Mouse (Mus musculus) embryo, embryonic 11 days (tissue): Measurements from ENCODE around the gene Gm42791.

Source experiments
- DNase-seq: peaks from one replicate; pipeline ENCODE4 v3.0.0-alpha.2; 2015

Gene Gm42791

DNA sequence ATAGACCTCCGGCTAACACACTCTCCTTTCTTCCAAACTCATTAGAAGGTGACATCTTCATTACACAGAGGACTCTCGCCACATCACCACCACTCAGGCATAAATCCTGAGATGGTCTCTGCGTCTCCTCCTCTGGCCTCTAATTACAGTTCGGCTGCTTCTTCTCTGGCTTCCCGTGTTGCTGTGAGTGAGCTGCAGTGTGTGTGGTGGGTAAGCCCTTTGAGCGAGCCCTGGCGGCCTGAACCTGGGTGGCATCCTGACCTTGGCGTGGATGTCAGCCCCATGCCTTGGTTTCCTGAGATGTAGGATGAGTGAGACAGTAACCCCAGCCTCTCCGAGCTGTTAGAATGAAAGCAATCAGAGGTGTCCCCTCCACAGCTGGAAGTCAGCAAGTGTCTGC lies 46.4 kb downstream of the Gm42791 start:
- no peak for DNase-seq

- DNase-seq = no peak
These were observed 47.5 kb downstream of the Gm42791 start for GRCm38 (mm10) chr5:148947412-148947811.

GRCm38 (mm10) chr5:148946787-148947186 lies 48.2 kb downstream of the Gm42791 start:
- DNase-seq = no peak

- no peak for DNase-seq
These were observed 49.2 kb downstream of the Gm42791 start for GRCm38 (mm10) chr5:148945735-148946134.

GRCm38 (mm10) chr5:148944024-148944423 lies 50.9 kb downstream of the Gm42791 start:
- DNase-seq = peak; percentile 54

GRCm38 (mm10) chr5:148943444-148943843 lies 51.5 kb downstream of the Gm42791 start:
- DNase-seq = no peak

- DNase-seq = no peak
These were observed 52.0 kb downstream of the Gm42791 start for GRCm38 (mm10) chr5:148942957-148943356.

DNA sequence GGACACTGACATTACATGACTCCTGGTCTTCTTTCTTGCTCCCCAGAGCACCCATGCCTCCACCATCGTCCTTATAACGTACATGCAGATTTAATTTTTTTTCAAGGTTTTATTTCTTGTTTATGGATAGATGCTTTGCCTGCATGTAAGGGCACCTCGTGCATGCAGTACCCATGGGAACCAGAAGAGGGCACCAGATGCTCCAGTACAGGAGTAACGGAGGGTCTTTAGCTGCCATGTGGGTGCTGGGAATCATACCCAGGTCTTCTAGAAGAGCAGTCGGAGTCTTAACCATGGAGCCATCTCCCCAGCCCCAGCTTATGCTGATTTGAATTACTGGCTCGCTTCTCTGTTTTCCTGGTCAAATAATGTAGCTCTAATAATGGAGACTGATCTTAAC lies 52.6 kb downstream of the Gm42791 start:
- no peak for DNase-seq

DNA sequence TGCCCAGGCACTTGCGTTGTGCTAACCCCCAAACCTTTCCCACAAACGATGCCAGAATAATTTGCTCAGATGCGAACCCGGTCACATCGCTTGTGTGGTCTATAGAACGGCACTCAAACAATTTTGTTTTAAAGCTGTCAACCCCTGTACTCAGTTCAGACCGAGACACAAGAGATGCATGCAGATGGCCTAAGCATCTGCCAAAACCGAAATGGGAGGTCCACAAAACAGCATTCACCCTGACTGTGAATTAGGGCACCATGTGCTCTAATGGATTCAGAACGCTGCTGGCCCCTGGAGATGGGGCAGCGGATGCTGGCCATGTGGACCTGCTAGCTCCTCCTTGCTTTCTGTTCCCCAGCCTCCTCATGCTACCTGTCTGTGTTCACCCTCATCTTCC lies 53.1 kb downstream of the Gm42791 start:
- no peak for DNase-seq

DNA sequence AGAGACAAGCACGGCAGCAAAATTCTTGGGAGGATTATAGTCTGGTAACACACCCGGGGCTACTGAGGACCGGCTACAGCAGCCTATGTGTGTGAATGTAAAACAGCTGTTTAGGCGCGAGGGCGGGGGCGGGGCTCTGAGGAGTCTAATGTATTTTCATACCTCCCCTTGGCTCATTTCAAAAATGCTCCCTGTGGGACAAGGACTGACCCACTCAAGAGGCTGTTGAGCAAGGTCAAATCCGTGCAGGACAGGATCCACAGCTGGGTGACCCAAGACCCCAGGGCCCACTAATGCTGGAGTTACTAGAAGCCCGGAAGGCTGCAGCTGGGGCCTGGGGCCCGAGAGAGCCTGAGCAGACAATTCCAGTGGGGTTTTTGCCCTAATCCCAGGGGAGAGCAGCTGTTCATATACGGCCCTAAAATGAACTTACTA lies 55.0 kb downstream of the Gm42791 start:
- DNase-seq = peak; percentile 28

- DNase-seq = no peak
These were observed 58.4 kb downstream of the Gm42791 start for GRCm38 (mm10) chr5:148936516-148936951.

DNA sequence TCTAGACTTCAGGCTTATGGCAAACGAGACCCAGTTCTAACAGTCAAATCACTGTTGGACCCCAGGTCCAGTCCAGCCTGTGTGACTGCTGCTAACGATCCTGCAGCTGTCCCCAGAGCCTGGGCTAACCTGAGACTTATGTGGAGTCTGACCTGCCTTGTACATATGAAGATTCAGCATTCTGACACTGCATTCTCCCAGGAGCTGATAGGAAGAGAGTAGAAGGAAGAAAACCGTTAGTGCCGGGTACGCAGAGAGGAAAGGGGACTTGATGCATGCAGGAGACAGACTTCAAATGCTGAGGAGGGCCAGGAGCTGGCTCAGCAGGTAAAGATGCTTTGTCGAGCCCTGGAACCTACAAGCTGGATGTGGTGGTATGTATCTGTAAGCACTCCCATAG lies 59.1 kb downstream of the Gm42791 start:
- DNase-seq = no peak

DNA sequence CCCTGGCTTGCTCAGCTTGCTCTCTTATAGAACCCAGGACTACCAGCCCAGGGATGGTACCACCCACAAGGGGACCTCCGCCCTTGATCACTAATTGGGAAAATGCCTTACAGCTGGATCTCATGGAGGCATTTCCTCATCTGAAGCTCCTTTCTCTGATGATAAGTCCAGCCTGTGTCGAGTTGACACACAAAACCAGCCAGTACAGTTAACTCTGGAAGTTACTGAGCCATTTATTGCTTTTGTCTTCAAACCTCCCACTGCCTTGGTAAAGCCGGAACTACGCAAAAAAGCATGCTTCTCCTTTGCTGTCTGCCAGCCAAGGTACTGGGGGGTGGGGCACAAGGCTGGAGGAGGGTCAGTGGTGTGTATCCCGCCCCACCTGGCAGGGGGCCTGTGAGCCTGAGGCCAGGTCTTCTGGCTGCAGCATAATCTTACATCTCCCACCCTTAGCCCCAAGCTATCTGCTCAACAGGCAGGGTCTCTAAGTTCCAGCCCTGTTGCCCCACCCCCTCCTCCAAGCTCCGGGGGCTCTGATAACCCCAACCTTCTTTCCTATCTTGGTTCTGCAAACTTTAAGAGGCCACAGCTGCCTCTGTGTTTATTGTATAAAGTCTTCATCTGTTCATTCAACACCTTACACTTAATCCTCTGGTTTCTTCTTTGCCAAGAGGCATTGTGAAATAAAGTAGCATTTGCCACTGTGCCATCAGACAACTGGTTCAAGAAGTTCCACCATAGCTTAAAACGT lies 59.7 kb downstream of the Gm42791 start:
- DNase-seq = peak; percentile 37

GRCm38 (mm10) chr5:148934457-148934856 lies 60.5 kb downstream of the Gm42791 start:
- peak; percentile 37 for DNase-seq

DNA sequence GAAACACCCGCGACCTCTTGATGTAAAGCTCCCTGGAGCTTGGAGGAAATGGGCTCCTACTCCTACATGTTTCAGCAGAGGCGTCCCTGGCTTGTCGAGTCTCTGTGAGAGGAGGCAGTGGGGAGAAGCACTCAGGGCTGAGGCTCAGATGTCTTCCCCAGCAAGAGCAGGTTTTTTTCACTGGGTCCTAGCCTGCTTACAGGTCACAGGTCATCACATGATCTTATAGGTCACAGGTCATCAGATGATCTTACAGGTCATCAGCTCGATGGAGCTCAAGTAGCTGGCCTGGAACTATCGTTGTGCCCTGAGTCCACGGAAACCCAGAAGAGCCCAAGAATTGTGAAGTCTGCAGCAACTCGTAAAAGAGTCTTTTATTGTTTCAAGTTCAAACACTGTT lies 61.2 kb downstream of the Gm42791 start:
- DNase-seq = peak; percentile 27

DNA sequence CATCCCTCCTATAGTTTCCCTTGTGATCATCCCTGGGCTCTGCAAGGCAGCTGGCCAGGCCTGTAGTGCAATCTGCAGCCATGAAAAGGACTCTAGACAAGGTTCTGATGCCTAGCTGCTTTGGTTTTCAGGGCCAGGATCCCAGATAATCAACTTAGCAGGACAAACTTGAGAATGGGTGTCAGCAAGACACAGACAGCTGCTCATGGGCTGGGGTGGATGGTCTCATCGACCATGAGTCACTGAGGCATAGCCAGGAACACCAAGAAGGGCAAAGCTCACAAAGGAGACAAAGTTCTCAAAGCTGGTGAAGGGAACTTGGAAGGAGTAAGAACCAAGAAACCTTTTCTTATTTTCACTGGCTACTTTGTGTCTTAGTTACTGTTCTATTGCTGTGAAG lies 63.6 kb downstream of the Gm42791 start:
- no peak for DNase-seq

DNA sequence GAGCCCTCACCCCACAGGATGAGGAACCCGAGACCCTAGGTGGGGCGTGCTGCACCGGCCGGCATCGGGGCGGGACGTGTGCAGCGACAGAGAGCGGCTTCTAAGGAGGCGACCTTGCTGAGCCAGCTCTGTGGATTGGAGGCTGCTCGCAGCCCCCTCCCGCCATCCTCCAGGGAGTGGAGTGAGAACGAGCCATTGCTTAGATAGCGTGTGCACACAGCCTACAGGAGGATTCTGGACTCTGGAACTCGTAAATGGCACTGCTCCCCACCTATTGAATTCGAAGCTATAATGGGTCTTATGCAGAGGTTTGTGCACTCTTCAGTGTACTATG lies 65.9 kb downstream of the Gm42791 start, which contains the start of gene Katnal1:
TSS of gene Katnal1 (minus strand) at position 205 of the 334 bp plus-strand sequence.
- DNase-seq = no peak

DNA sequence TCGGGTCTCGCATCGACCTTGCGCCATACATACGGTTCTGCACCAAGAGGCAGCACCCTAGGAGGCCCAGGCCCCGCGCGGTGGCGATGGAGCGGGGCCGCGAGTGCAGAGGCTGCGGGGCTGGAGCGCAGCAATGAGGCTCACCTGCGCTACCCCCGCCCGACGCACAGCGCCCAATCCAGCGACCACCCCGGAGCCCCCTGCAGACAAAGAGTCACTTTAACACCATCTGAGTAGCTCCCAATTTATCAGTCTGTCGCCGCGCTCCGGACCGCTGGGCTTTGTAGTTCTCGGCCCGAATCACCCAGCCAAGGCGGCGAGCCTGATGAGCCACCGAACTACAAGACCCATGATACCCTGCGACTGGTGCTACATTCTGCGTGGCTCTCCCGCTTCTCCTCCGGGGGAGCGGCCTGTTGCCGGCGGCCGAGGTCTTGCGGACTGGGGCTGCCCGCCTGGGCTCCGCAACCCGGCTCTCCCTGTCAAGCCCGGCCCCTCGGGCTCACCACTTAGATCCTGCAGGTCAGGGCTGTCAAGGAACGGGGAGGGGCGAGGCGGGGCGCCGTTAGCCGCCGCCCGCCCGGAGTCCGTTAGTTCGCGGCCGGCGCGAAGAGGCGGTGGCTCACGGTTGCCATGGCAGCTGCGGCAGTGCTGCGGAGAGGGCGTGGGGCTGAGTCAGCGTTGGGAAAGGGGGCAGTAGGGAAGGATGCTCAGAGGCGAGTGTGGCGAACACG lies 66.4 kb downstream of the Gm42791 start:
- peak; percentile 98 for DNase-seq

DNA sequence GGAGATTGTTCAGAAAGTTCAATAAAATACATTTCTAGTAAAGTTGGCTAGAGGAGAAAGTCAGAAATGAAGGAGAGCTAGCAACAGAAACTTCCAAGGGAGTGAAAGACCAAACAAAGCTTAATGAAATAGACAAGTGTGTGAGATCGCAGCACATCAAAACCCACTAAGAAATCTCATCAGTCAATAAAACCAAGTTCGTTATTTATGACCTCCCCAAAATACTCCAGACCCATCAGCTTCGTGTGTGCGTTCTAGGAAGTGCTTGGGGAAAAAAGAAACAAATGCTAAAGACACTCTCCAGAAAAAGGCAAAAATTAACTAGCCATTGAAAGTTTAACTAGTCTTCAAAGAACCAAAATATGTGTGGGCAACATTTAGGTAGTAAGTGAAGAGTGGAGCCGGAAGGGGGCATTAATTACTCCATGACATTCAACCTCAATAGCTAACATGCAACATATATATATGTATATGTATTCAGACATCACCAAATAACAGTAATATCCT lies 67.2 kb downstream of the Gm42791 start:
- DNase-seq = no peak

- DNase-seq = no peak
These were observed 70.4 kb downstream of the Gm42791 start for GRCm38 (mm10) chr5:148924586-148924985.

- DNase-seq = no peak
These were observed 70.9 kb downstream of the Gm42791 start for GRCm38 (mm10) chr5:148924051-148924450.

GRCm38 (mm10) chr5:148923408-148923807 lies 71.5 kb downstream of the Gm42791 start:
- no peak for DNase-seq

- DNase-seq = no peak
These were observed 72.2 kb downstream of the Gm42791 start for GRCm38 (mm10) chr5:148922773-148923172.

GRCm38 (mm10) chr5:148918049-148918448 lies 76.9 kb downstream of the Gm42791 start:
- no peak for DNase-seq
